Mouse (Mus musculus) olfactory bulb, adult 2 months (tissue): ENCODE measurements around the gene Kif2a.

Experiments
- CTCF ChIP-seq: fragments of 200-500 bp; IDR thresholded peaks from 2 replicates; pipeline ENCODE4 v1.5.1; 2012; ENCODE audit warnings: low read depth, mild to moderate bottlenecking, low read length, moderate library complexity; ENCODE audit not compliant: insufficient read depth
- POLR2A ChIP-seq: fragments of 200-500 bp; IDR thresholded peaks from 2 replicates; pipeline ENCODE4 v1.6.1; 2012; ENCODE audit warnings: mild to moderate bottlenecking, low read depth, low read length, moderate library complexity; ENCODE audit not compliant: insufficient read depth

DNA sequence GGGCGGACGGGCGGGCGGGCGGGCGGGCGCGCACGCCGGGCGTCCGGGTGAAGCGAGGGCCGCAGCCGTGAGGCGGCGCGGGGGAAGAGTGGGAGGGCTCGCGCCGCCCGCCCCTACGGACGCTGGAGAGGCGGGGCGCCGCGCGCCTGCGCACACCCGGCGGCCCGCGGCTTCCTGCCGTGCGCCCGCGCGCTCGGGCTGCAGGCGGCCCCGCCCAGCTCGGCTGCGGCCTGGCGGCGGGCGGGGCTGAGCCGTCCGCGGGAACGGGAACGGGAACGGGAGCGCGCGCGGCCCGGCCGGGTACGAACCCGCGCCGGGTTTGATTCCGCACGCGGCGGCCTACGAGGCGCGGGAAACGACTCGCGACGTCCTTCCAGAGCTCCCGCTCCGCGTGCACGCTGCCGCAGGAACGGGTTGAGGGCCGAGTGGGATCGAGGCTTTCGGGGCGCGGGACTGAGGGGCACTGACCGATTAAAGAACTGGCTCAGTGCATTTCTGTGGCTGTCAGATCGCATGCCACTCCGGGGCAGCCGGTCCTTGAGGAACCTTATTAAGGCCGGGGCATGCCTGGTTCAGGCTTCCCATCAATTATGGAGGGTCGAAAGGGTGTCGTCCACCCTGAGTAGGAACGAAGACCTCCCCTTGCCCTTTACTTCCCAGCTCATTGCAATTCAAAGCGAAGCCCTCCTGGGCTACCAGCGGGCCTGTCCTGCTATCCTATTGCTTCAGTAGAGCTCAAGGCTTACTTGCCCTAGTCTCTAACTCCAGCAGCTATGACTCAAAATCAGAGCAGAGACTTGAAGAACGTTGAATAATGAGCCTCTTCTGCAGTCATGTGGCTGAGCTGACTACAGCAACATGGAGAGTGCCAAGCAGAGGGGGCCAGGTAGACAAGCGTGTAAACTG, 593 bp upstream of the Kif2a start:
- TF ChIP-seq CTCF: no peak
- TF ChIP-seq POLR2A: peak; percentile 74
